Comparison of ENCODE assay signal across 17 mouse cellular contexts in genomic region chr2:166316409-166316916, GRCm38 (mm10).
DNase-seq lines count a peak whose midpoint lies in the region; ATAC-seq lines count a peak whose summit lies in the region.
"Had no signal": no experiment of that assay in that cellular context is flagged by ENCODE, and none has a peak within 500 bp of the region (broad histone marks: within the 10 kb centered on the region; RNA-seq: fewer than 3 reads in every experiment).

No protein-coding gene starts in this region.

- no peak overlapping the region for H3K4me3 ChIP-seq in embryonic facial prominence, embryonic 13.5 days
- H3K4me3 ChIP-seq in hindbrain, embryonic 13.5 days, result no peak overlapping the region
- no peak overlapping the region for H3K4me3 ChIP-seq in midbrain, embryonic 14.5 days (replicated peaks; ENCODE audit: low read depth, low read length)
- H3K4me3 ChIP-seq: embryonic facial prominence, embryonic 12.5 days had no signal

- no peak overlapping the region for H3K9ac ChIP-seq in embryonic facial prominence, embryonic 13.5 days
- no peak overlapping the region for H3K9ac ChIP-seq in hindbrain, embryonic 13.5 days
- H3K9ac ChIP-seq in midbrain, embryonic 14.5 days (replicated peaks; ENCODE audit: low read length), result 0 out of 2 replicates have a peak overlapping the region, but pooled peaks have one; percentile 9
- H3K9ac ChIP-seq: embryonic facial prominence, embryonic 12.5 days had no signal

- ATAC-seq in embryonic facial prominence, embryonic 13.5 days (ENCODE audit: insufficient number of reproducible peaks, insufficient read depth, low FRiP score, low TSS enrichment, low read depth), result no peak
- peak; percentile 73 for ATAC-seq in hindbrain, embryonic 13.5 days (ENCODE audit: low FRiP score)
- ATAC-seq in midbrain, embryonic 14.5 days (ENCODE audit: low FRiP score, low TSS enrichment), result peak; percentile 14; the same call in 1 of the 2 replicates

- DNase-seq in embryo, embryonic 10 days (ENCODE audit: low spot score), result peak; percentile 65
- DNase-seq in embryo, embryonic 11 days, result no peak
- DNase-seq in midbrain, embryonic 14.5 days, result peak; percentile 67
- no peak for DNase-seq in frontal cortex, postnatal 36 days (ENCODE audit: low spot score in 2 of 2)
- no peak for DNase-seq in cerebellum, adult 18-20 months
- no peak for DNase-seq in adrenal gland, adult 2 months
- DNase-seq: cerebellum, adult 11-12 months; heart, postnatal 10 days; kidney, adult 8-10 months; layer of hippocampus, adult 9-11 months; left cerebral cortex, postnatal 4 days; right cerebral cortex, adult 18-20 months; thymus, adult 18-20 months had no signal

- H3K4me1 ChIP-seq in embryonic facial prominence, embryonic 13.5 days, result peaks cover 19% of the 10 kb centered on the region
- H3K4me1 ChIP-seq in hindbrain, embryonic 13.5 days (replicated peaks), result peaks cover 16% of the 10 kb centered on the region
- H3K4me1 ChIP-seq in midbrain, embryonic 14.5 days (ENCODE audit: control insufficient read depth, insufficient read depth, low read length), result peaks cover 10% of the 10 kb centered on the region

- WGBS in embryonic facial prominence, embryonic 13.5 days, result 26% methylated on average over 10 of the region's 10 CpGs
- 15% methylated on average over 10 of the region's 10 CpGs for WGBS in hindbrain, embryonic 13.5 days
- 4% methylated on average over 10 of the region's 10 CpGs for WGBS in midbrain, embryonic 14.5 days

- 0 out of 2 replicates have a peak overlapping the region, but pooled peaks have one; percentile 28 for H3K27ac ChIP-seq in embryonic facial prominence, embryonic 13.5 days
- H3K27ac ChIP-seq in hindbrain, embryonic 13.5 days, result no peak overlapping the region
- H3K27ac ChIP-seq in midbrain, embryonic 14.5 days (replicated peaks; ENCODE audit: low read depth, low read length), result no peak overlapping the region
- H3K27ac ChIP-seq: macrophage had no signal

- no peaks in the 10 kb centered on the region for H3K27me3 ChIP-seq in embryonic facial prominence, embryonic 13.5 days
- H3K27me3 ChIP-seq in hindbrain, embryonic 13.5 days, result peaks cover 71% of the 10 kb centered on the region
- peaks cover 35% of the 10 kb centered on the region for H3K27me3 ChIP-seq in midbrain, embryonic 14.5 days (ENCODE audit: control insufficient read depth, insufficient read depth, low read length)
- H3K27me3 ChIP-seq: embryonic facial prominence, embryonic 12.5 days had no signal

- no peaks in the 10 kb centered on the region for H3K9me3 ChIP-seq in embryonic facial prominence, embryonic 13.5 days
- H3K9me3 ChIP-seq in hindbrain, embryonic 13.5 days, result no peaks in the 10 kb centered on the region
- no peaks in the 10 kb centered on the region for H3K9me3 ChIP-seq in midbrain, embryonic 14.5 days (ENCODE audit: control insufficient read depth, low read length)
- H3K9me3 ChIP-seq: embryonic facial prominence, embryonic 12.5 days had no signal

- H3K36me3 ChIP-seq in embryonic facial prominence, embryonic 13.5 days, result no peaks in the 10 kb centered on the region
- H3K36me3 ChIP-seq in hindbrain, embryonic 13.5 days, result no peaks in the 10 kb centered on the region
- no peaks in the 10 kb centered on the region for H3K36me3 ChIP-seq in midbrain, embryonic 14.5 days (ENCODE audit: control insufficient read depth, insufficient read depth, low read length)
- H3K36me3 ChIP-seq: embryonic facial prominence, embryonic 12.5 days had no signal

- H3K4me2 ChIP-seq in embryonic facial prominence, embryonic 13.5 days, result no peak overlapping the region
- no peak overlapping the region for H3K4me2 ChIP-seq in hindbrain, embryonic 13.5 days
- H3K4me2 ChIP-seq in midbrain, embryonic 14.5 days (ENCODE audit: low read length), result no peak overlapping the region
- H3K4me2 ChIP-seq: embryonic facial prominence, embryonic 12.5 days had no signal

Comparison
In these comparisons a context has a peak if more than half of its experiments do, and no peak if none do; other contexts are left out.
1. DNase-seq: peak in embryo, embryonic 10 days (single experiment) and midbrain, embryonic 14.5 days (single experiment); none in embryo, embryonic 11 days (single experiment), frontal cortex, postnatal 36 days (0 of 2), cerebellum, adult 18-20 months (0 of 2) and adrenal gland, adult 2 months (single experiment).